Mouse (Mus musculus): ENCODE measurements around the gene Per2. TPM values are rescaled to one million over a fixed set of nuclear protein-coding genes. Genes with fewer than 3 reads are reported as not detected.

The Per2 gene
- polyA plus RNA-seq, 1 experiment from 2014 or later: 3.7 TPM

DNA sequence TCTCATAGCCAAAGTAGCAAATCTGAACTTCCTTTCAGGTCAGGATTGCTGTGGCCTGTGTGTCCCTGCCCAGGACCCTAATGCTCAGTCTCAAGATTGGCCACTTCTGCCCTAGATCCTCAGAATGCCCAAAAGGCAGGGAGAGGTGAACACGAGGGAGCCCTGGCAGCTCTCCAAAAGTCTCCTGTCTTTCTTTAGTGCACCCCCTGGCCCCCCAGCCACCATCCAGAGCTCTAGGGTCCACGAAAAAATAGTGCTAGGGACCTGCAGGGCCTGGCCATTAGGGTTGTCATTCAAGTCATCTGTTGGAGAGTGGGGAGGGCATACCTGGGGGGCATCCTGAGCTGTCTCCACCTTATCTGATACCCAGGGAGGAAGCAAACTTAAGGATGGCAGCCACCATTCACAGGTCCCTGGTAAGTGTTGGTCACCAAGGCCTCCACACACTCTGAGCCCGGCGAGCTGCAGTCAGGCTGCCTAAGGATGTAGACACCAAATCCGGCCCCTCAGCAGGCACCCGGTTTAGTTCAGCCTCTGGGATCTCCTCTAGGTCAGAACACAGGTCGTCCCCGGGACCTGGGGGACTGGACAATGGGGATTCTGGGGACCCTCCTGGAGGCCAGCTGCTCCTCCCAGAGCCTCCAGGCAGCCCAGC lies 47.4 kb downstream of the Per2 start:
- ATAC-seq (ENCODE audit: insufficient number of reproducible peaks, low FRiP score, low TSS enrichment, low read depth): no peak
- Histone ChIP-seq H3K27ac (no peak overlapping the region), H3K4me2 (peak overlapping the region; percentile 98), H3K36me3 (0 out of 2 replicates have a peak, but pooled peaks cover 4% of the 10 kb centered on the region), H3K9me3 (no peaks in the 10 kb centered on the region), H3K4me3 (peak overlapping the region; percentile 80), H3K27me3 (no peaks in the 10 kb centered on the region), H3K4me1 (peaks cover 39% of the 10 kb centered on the region), H3K9ac (peak overlapping the region; percentile 75)
- WGBS: 67% methylated on average over 8 of the region's 8 CpGs

DNA sequence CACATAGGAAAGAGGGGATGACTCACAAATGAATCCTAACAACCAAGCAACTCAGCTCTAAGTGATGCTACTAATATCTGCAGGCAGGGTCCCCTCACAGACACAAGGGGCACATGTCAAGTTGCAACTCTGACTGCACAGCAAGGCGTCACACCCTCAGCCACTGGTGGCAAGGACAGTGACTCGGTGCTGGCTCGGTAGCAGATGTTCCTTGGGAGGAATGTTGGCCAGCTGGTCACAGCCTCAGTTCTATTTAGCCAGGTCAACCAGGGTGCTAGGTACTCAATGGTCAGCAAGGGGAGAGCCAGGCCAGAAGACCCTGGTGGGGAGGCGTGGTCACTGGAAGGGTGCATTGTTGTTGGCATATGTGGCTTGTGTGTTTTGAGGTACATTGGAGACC lies 51.3 kb downstream of the Per2 start:
- peaks cover 7% of the 10 kb centered on the region; the same call in 1 of the 2 replicates for H3K27me3 ChIP-seq
- no peak overlapping the region for H3K4me2 ChIP-seq
- H3K36me3 ChIP-seq: no peaks in the 10 kb centered on the region
- WGBS: 77% methylated on average over 4 of the region's 4 CpGs
- no peaks in the 10 kb centered on the region for H3K9me3 ChIP-seq
- no peak overlapping the region for H3K27ac ChIP-seq
- no peak overlapping the region for H3K4me3 ChIP-seq
- no peak for ATAC-seq (ENCODE audit: insufficient number of reproducible peaks, low FRiP score, low TSS enrichment, low read depth)
- no peak overlapping the region for H3K9ac ChIP-seq
- H3K4me1 ChIP-seq: peaks cover 18% of the 10 kb centered on the region

DNA sequence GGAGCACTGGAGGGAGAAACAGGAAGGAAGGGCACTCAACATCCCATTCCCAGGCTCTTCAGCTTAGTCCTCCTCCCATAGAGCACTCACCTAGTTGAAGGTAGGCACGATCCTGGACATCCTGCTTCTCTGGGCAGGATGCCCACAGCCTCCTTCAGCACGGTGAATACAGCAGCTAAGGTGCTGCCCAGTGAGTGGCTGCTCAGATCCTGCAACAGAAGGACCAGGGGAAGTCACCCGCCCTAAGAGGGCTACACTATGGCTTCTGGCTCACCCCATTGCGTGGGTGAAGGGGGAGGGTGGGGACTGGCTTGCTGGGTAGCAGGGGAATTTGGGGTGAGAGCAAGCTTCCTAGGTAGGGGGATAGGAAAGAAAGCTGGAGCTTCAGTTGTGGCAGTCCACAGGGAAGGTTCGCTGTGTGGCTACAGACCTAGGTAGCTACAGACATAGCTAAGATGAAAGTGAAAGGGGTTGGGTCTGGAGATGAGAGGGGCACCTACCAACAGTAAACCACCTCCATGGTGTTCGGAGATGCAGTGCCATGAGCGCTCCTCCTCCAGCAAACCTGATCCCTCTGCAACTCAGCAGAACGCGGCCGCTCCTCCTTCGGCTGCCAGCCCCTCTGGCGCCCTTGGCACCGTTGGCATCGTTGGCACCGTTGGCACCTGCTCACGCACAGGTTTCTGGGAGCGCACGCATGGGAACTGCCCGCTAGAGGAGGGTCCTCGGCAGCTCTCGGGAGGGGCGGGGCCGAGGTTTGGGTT lies 53.5 kb downstream of the Per2 start:
- H3K27me3 ChIP-seq: peaks cover 7% of the 10 kb centered on the region; the same call in 1 of the 2 replicates
- no peak for ATAC-seq (ENCODE audit: insufficient number of reproducible peaks, low FRiP score, low TSS enrichment, low read depth)
- no peak overlapping the region for H3K27ac ChIP-seq

DNA sequence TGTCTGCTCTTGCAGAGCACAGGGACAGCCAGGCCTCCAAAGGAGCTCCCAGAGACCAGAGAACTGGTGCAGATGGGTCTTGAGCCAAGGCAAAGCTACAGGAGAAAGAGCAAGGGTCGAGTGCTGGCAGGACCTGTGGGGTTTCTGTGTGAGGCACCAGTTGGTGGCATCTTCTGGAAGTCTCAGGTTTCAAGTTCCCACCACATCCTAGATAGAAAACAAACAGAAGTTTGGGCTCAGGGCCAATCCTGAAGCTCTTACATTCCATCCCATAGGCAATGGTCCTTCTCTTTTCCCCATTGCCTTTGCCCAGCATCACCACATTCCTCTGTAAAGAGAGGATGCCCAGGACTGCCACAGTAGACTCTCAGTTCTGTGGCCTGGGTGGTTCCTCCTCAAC lies 54.1 kb downstream of the Per2 start:
- H3K27me3 ChIP-seq: peaks cover 7% of the 10 kb centered on the region; the same call in 1 of the 2 replicates

More for the DNA sequence above, 53.5 kb downstream of the Per2 start:
- 55% methylated on average over 23 of the region's 23 CpGs for WGBS
- no peak overlapping the region for H3K9ac ChIP-seq
- H3K4me2 ChIP-seq: no peak overlapping the region
- H3K36me3 ChIP-seq: no peaks in the 10 kb centered on the region
- H3K9me3 ChIP-seq: no peaks in the 10 kb centered on the region
- H3K4me3 ChIP-seq: no peak overlapping the region
- 0 out of 2 replicates have a peak, but pooled peaks cover 2% of the 10 kb centered on the region for H3K4me1 ChIP-seq

DNA sequence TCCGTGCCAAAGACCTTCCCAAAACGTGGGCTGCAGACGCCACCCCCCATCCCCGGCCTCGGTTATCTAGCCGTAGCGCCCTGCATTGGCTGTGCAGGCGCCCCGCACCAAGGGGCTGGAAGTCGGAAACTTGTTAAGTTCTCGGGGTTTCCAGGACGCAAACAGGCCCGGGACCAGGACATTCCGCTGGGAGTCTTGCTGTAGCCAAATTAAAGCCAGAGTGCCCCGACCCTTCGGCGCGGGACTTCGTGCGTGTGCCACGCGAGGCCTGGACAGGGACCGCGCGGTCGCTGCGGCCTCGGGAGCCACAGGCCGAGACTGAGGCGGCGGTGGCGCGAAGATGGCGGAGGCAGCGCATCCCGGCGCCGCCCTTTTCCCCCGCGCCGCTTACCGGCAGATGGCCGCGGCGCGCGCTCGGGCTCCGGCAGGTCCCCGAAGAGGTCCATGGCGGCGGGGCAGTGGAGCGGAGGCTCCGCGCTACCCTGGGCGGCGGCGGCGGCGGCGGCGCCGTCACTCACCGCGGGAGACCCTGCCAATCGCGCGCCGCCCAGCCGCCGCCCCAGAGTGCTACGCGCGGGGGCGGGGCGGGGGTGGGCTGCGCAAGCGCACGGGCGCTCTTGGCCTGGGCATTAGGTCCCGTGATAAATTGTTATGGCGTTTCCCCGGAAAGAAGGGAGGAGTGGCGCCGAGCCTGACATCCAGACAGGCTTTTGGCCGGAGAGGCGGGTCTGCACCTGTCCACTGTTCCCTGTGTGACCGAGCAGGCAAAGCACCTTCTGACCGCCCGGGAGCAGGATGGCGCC lies 60.7 kb downstream of the Per2 start, which contains the start of gene Ilkap:
Gene Ilkap (minus strand): TSS at position 556 of the 803 bp plus-strand sequence.
- H3K9me3 ChIP-seq: no peaks in the 10 kb centered on the region
- H3K4me3 ChIP-seq: peak within 1 kb of the TSS; percentile 89
- peaks cover 8% of the 10 kb centered on the region; the same call in 1 of the 2 replicates for H3K36me3 ChIP-seq
- H3K4me1 ChIP-seq: peaks cover 18% of the 10 kb centered on the region
- H3K4me2 ChIP-seq: peak within 1 kb of the TSS; percentile 69
- peak within 1 kb of the TSS; percentile 90 for H3K27ac ChIP-seq
- WGBS: 0% methylated on average over 67 of the region's 91 CpGs
- H3K9ac ChIP-seq: peak within 1 kb of the TSS; percentile 97
- peak; percentile 92 for ATAC-seq (ENCODE audit: insufficient number of reproducible peaks, low FRiP score, low TSS enrichment, low read depth)
- no peaks in the 10 kb centered on the region for H3K27me3 ChIP-seq

More for the DNA sequence above, 54.1 kb downstream of the Per2 start:
- Histone ChIP-seq H3K4me1 (0 out of 2 replicates have a peak, but pooled peaks cover 2% of the 10 kb centered on the region), H3K36me3 (no peaks in the 10 kb centered on the region), H3K27ac (no peak overlapping the region), H3K4me2 (no peak overlapping the region), H3K4me3 (no peak overlapping the region), H3K9me3 (no peaks in the 10 kb centered on the region), H3K9ac (no peak overlapping the region)
- ATAC-seq (ENCODE audit: insufficient number of reproducible peaks, low FRiP score, low TSS enrichment, low read depth): no peak
- 16% methylated on average over 1 of the region's 1 CpGs for WGBS

DNA sequence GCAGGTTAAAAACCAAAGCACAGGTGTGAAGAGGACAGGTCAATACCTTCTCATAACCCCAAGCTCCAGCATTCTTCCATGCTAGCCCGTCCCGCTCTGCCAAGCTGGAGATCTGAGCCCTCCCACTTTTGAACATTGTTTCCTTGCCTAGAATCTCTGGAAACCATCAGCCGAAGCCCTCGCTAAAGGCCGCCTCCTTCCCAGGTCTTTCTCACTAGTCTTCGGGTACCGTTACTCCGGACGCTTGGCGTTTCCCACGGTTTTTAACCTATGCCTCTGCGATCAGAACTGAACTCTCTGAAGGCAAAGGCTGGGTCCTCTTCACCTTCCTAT lies 61.2 kb downstream of the Per2 start:
- peaks cover 18% of the 10 kb centered on the region for H3K4me1 ChIP-seq
- H3K4me2 ChIP-seq: peak overlapping the region; percentile 69
- H3K4me3 ChIP-seq: peak overlapping the region; percentile 89
- ATAC-seq (ENCODE audit: insufficient number of reproducible peaks, low FRiP score, low TSS enrichment, low read depth): no peak
- peak overlapping the region; percentile 90 for H3K27ac ChIP-seq
- 1% methylated on average over 12 of the region's 12 CpGs for WGBS
- H3K9me3 ChIP-seq: no peaks in the 10 kb centered on the region
- no peaks in the 10 kb centered on the region for H3K27me3 ChIP-seq
- H3K36me3 ChIP-seq: peaks cover 11% of the 10 kb centered on the region; the same call in 1 of the 2 replicates
- peak overlapping the region; percentile 97 for H3K9ac ChIP-seq

DNA sequence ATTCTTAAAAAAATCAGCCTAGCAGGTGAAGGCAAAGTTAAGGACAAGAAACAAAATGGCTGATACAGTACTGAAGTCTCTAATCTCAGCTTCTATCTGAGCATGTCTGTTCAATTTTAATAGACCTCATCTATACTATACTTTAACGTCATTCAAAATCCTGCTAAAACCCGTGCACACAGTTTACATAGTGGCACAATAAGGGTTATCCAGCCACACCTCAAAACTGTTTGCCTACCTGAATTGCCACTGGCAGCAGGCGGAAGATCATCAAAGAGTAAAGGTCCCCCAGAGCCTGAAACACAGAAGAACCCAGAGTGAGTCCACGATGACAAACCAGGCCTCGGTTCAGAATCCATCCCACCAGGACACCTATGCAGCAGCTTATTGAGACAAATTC lies 68.8 kb downstream of the Per2 start:
- H3K36me3 ChIP-seq: peaks cover 69% of the 10 kb centered on the region

DNA sequence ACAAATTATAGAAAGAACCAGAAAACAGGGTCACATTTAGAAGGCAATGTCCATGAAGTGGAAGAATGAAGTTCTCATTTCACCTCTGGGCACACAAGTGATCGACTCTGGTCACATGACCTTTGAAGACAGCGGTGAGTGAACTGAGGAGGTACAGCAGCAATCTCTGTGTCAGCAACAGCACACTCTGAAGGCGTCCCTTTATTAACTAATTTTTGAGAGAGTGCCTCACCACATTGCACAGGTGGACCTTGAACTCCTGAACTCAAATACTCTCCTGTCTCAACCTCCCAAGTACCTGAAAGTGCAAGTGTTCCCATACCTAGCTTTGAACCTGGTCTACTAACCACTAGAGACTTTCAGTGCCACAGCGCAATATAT lies 78.0 kb downstream of the Per2 start:
- Histone ChIP-seq H3K4me3 (no peak overlapping the region), H3K27ac (no peak overlapping the region), H3K4me2 (no peak overlapping the region), H3K9ac (no peak overlapping the region), H3K4me1 (no peaks in the 10 kb centered on the region), H3K9me3 (no peaks in the 10 kb centered on the region), H3K27me3 (no peaks in the 10 kb centered on the region), H3K36me3 (peaks cover 92% of the 10 kb centered on the region)
- 88% methylated on average over 4 of the region's 4 CpGs for WGBS
- no peak for ATAC-seq (ENCODE audit: insufficient number of reproducible peaks, low FRiP score, low TSS enrichment, low read depth)

More for the DNA sequence above, 68.8 kb downstream of the Per2 start:
- no peak overlapping the region for H3K4me2 ChIP-seq
- H3K27ac ChIP-seq: no peak overlapping the region
- no peaks in the 10 kb centered on the region for H3K9me3 ChIP-seq
- ATAC-seq (ENCODE audit: insufficient number of reproducible peaks, low FRiP score, low TSS enrichment, low read depth): no peak
- no peaks in the 10 kb centered on the region for H3K4me1 ChIP-seq
- H3K27me3 ChIP-seq: no peaks in the 10 kb centered on the region
- no peak overlapping the region for H3K4me3 ChIP-seq
- no peak overlapping the region for H3K9ac ChIP-seq
- 92% methylated on average over 5 of the region's 5 CpGs for whole genome bisulfite sequencing

DNA sequence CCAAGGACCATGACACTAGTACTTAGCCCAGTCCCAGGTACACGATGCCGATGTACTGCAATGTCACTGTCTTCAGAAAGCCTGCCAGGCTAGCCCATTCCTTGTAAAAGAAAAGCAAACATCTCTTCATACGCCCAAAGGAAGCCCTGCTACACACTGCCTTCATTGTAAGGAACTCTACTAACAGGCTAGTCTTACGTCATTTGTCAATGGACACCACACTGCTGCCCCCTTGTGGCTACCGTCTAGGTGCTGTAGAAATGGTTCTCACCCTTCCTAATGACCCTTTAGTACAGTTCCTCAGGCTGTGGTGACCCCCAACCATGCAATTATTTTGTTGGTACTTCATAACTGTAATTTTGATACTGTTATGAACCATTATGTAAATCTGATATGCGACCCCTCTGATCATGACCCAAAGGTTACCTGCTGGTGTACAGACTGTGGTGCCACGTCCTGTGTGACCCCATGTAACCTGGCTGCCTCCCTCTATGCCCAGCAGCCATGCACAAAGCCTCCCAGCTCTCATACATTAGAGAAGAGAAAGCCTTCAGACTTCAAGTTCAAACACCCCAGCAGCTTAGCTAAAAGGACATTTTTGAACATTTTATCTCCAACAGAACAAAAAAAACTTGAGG lies 78.6 kb downstream of the Per2 start:
- H3K36me3 ChIP-seq: peaks cover 94% of the 10 kb centered on the region
- no peaks in the 10 kb centered on the region for H3K9me3 ChIP-seq
- no peaks in the 10 kb centered on the region for H3K27me3 ChIP-seq
- ATAC-seq (ENCODE audit: insufficient number of reproducible peaks, low FRiP score, low TSS enrichment, low read depth): no peak
- no peak overlapping the region for H3K4me3 ChIP-seq
- 61% methylated on average over 7 of the region's 7 CpGs for WGBS
- no peak overlapping the region for H3K4me2 ChIP-seq
- H3K27ac ChIP-seq: no peak overlapping the region
- no peak overlapping the region for H3K9ac ChIP-seq
- H3K4me1 ChIP-seq: no peaks in the 10 kb centered on the region

DNA sequence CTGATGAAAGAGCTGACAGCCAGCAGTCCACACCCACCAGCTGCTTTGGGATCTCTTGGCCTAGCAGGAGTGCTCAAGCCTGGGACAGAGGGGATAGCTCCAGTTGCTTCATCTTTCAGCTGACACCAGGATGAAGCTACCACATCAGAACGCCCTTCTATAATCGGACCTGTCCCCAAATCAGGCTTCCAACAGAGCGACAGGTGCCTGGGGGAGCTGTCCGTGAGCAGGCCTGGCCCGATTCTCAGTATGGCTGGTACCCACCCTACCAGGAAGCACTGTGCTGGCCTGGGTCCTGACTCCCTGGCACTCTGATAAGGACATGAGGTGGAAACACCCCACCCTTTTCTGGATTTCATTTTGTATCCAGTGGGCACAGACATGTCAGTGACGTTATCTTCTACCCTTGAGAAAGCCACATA lies 85.7 kb downstream of the Per2 start:
- Histone ChIP-seq H3K27ac (no peak overlapping the region), H3K4me2 (no peak overlapping the region), H3K4me1 (no peaks in the 10 kb centered on the region), H3K36me3 (peaks cover 86% of the 10 kb centered on the region), H3K4me3 (no peak overlapping the region), H3K9me3 (no peaks in the 10 kb centered on the region), H3K27me3 (no peaks in the 10 kb centered on the region), H3K9ac (no peak overlapping the region)
- WGBS: 91% methylated on average over 6 of the region's 6 CpGs
- no peak for ATAC-seq (ENCODE audit: insufficient number of reproducible peaks, low FRiP score, low TSS enrichment, low read depth)

DNA sequence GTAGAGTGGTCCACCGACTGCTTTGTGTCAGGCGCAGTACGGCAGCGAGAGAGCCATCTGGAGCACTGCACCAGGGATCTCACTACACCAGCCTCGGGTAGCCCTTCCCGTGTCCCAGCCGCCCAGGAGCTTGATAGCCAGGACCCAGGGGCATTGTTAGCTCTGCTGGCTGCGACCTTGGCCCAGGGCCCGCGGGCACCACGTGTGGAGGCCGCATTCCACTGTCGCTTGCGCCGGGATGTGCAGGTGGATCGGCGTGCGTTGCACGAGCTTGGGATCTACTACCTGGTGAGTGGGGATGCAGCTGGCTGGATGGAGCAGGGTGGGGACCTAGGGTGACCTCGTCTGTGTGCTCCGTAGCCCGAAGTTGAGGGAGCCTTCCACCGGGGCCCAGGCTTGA lies 89.1 kb downstream of the Per2 start:
- Histone ChIP-seq H3K9me3 (no peaks in the 10 kb centered on the region), H3K27ac (no peak overlapping the region), H3K9ac (no peak overlapping the region), H3K4me3 (no peak overlapping the region), H3K4me1 (peaks cover 17% of the 10 kb centered on the region), H3K27me3 (0 out of 2 replicates have a peak, but pooled peaks cover 6% of the 10 kb centered on the region), H3K36me3 (peaks cover 52% of the 10 kb centered on the region), H3K4me2 (no peak overlapping the region)
- no peak for ATAC-seq (ENCODE audit: insufficient number of reproducible peaks, low FRiP score, low TSS enrichment, low read depth)
- 82% methylated on average over 23 of the region's 23 CpGs for WGBS
